Mouse (Mus musculus) brown adipose tissue, adult 24 weeks (tissue): ENCODE results near the gene Gm11985. TPM values are rescaled to one million over a fixed set of nuclear protein-coding genes. Genes with fewer than 3 reads are reported as not detected.
"Not testable (repeated sequence)": the region's sequence is repeated elsewhere in the genome, so short reads cannot be mapped to it uniquely, and the experiment has no call there.

Experiments used
- H3K27ac ChIP-seq: fragments of 200-500 bp; replicated peaks from 2 replicates; pipeline ENCODE4 v1.5.1; 2012; ENCODE audit warnings: low read depth, mild to moderate bottlenecking, low read length
- H3K4me1 ChIP-seq: fragments of 200-500 bp; 2 replicates; pipeline ENCODE4 v1.6.1; 2012; ENCODE audit warnings: low read length, mixed read lengths; ENCODE audit not compliant: control insufficient read depth, insufficient read depth, insufficient read length
- H3K4me3 ChIP-seq: fragments of 200-500 bp; 2 replicates; pipeline ENCODE4 v1.5.1; 2012; ENCODE audit warnings: low read depth, mild to moderate bottlenecking, low read length, moderate library complexity; ENCODE audit not compliant: insufficient read depth
- polyA plus RNA-seq: library from polyadenylated mRNA; stranded (reverse); fragments of >200 nt; gene quantifications from 2 replicates; pipeline ENCODE4 v1.2.4, GENCODE M21; 2012; ENCODE audit not compliant: missing spikeins, insufficient read depth, insufficient read length

Gene Gm11985
- polyA plus RNA-seq = not detected in 2 replicates

GRCm38 (mm10) chr11:7188469-7188868 is at the start of gene Gm11985:
Gene Gm11985 (minus strand): TSS chr11:7188569.
- Histone ChIP-seq H3K4me1 (no peaks in the 10 kb centered on the region), H3K4me3 (no peak within 1 kb of the TSS), H3K27ac (no peak within 1 kb of the TSS)

- no peak overlapping the region for H3K27ac ChIP-seq
- H3K4me3 ChIP-seq = no peak overlapping the region
- H3K4me1 ChIP-seq = peaks cover 6% of the 10 kb centered on the region; the same call in 1 of the 2 replicates
Observed at GRCm38 (mm10) chr11:7237712-7238111, 49.3 kb upstream of the Gm11985 start.

DNA sequence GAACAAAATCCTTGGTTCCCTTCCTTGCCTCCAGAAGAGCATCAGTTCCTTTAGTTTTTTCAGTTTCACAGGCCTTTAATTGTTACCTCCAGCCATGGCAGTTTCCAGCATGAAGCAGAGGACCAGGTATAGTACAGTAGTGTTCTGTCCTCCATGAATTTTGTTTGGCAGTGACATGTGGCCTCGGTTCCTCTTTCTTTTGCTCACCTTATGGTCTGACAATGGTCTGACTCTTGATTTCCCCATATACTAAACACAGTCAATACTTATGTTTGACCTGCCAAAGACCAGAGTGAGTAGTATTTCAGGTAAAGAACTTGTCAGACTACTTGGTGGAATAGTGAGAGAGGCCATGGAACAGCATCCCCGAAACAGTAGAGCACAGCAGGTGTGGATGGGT is 48.4 kb upstream of the Gm11985 start:
- Histone ChIP-seq H3K4me3 (no peak overlapping the region), H3K27ac (no peak overlapping the region), H3K4me1 (peaks cover 6% of the 10 kb centered on the region; the same call in 1 of the 2 replicates)

DNA sequence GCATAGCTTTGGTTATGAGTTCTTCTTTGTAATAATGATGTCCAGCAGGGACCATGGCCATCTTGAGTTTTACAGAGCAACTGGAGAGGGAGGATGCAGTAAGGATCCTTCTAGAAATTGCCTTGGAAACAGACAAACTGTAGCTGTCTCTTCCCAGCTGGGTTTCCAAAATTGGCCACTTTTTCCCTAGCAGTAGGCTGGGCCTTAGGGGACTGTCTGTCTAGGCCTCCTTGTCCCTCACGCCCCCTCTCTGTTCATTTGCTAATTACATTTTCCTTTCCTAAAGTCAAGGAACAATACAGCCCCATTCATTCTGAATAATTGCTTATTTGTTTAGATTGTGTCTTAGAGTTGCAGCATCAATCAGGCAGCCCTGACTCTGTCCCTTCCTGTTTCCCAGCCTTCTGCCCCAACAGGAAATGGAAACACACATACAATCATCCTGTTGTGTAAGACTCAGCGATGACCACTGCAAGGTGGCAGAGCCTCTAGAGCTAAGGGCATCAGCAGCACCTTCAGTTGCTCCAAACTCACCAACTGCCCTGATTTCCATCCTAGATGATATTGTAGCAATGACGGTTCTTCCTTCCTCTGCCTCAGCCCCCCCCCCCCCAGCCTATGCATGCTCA is 46.7 kb upstream of the Gm11985 start:
- Histone ChIP-seq H3K4me3 (no peak overlapping the region), H3K4me1 (peaks cover 6% of the 10 kb centered on the region; the same call in 1 of the 2 replicates), H3K27ac (no peak overlapping the region)

DNA sequence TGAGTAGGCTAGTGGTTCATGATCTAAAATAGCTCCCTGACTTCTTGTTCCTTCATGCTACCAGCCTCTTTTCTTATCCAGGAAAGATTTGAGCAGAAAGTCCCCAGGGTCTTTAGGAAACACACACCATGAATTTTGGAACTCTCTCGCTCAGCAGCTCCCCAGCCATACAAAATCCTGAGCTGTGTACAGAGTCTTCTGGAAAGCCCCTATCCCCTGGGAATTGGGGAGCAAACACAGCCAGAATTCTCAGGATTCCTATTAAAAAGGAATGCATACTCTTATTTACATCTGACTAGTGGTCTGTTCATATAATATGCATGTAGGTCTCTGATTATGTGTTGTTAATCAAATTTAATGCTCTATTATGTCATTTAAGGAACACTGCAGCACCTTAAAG is 46.1 kb upstream of the Gm11985 start:
- no peak overlapping the region for H3K4me3 ChIP-seq
- H3K27ac ChIP-seq = no peak overlapping the region
- H3K4me1 ChIP-seq = peaks cover 6% of the 10 kb centered on the region; the same call in 1 of the 2 replicates

DNA sequence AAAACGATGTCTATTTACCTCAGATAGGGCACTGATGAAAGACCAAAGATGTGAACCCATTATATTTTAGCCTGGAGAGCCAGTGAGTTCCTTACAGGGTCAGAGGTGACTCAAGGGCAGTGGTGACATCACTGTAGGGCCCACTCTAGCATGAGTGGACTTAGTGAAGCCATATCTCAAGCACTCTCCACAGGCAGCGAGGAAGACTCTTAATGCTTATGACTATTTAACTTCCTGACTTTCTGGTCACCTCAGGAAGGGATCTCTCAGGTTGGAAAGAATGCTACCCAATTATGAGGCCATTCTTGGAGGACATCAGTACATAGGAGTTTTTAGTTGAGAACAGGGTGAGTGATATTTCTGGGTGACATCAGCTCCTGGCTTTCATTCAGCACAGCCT is 45.0 kb upstream of the Gm11985 start:
- Histone ChIP-seq H3K4me1 (peaks cover 6% of the 10 kb centered on the region; the same call in 1 of the 2 replicates), H3K4me3 (no peak overlapping the region), H3K27ac (no peak overlapping the region)

DNA sequence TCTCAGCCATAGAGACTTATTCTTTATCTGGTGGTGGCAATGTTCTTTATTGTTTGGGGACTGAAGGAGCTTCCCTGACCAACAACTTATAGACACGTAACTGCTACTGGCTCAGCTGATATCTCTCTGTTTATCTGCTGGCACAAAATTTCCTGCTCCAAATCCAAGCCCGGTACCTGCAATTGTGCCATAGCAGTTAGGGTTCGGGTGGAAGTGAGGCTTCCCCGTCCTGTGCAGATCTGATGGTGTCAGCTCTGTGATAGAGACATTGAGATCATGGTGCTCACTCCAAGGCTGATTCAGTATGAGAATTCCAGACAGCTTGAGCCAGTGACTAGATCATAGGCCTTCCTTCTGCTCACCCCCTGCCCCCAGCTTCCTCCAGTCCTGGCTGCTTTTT is 43.6 kb upstream of the Gm11985 start:
- peaks cover 6% of the 10 kb centered on the region; the same call in 1 of the 2 replicates for H3K4me1 ChIP-seq
- no peak overlapping the region for H3K27ac ChIP-seq
- no peak overlapping the region for H3K4me3 ChIP-seq

DNA sequence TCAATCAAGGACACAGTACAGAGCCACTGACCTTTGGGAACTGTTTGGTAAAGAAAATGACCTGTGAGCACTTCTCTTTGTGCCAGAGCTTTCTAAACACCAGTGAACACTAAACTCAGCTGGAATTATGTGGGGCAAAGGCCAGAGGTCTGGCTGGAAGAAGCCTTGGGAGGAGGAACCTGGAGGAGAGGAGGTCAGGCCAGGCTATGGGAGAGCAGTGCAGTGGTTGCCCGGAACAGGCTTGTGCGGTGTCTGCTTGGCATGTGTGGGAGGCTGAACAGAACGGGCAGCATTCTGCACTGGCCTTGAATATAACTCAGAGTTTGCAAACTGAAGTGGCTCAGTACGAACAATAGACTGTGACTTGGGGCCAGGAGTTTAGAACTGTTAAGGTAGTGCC is 41.6 kb upstream of the Gm11985 start:
- Histone ChIP-seq H3K4me1 (peaks cover 6% of the 10 kb centered on the region; the same call in 1 of the 2 replicates), H3K27ac (no peak overlapping the region), H3K4me3 (no peak overlapping the region)

GRCm38 (mm10) chr11:7228107-7228506 is 39.7 kb upstream of the Gm11985 start:
- H3K4me3 ChIP-seq = no peak overlapping the region
- H3K4me1 ChIP-seq = no peaks in the 10 kb centered on the region

GRCm38 (mm10) chr11:7226810-7227550 is 38.6 kb upstream of the Gm11985 start:
- Histone ChIP-seq H3K4me3 (no peak overlapping the region), H3K4me1 (no peaks in the 10 kb centered on the region), H3K27ac (no peak overlapping the region)

More at GRCm38 (mm10) chr11:7228107-7228506, 39.7 kb upstream of the Gm11985 start:
- no peak overlapping the region for H3K27ac ChIP-seq

DNA sequence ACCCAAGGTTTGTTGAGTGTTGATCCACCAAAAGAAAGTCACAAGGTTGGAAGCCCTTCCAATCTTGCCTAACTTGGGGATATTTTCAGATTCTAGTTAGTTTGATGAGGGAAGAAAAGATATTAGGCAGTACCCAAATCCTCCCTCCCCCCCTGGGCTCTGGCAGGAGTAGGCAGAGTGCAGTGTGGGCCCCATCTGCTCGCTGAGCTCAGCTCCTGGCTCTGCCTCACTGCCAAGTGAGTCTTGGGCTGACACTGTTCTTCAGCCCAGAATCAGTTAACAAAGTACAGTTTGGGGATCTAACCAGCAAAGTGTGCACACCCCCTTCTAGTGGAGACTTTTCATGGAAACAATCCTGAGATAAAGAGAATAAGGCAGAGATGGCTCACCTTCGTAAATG is 37.8 kb upstream of the Gm11985 start:
- Histone ChIP-seq H3K4me1 (no peaks in the 10 kb centered on the region), H3K4me3 (no peak overlapping the region), H3K27ac (no peak overlapping the region)

DNA sequence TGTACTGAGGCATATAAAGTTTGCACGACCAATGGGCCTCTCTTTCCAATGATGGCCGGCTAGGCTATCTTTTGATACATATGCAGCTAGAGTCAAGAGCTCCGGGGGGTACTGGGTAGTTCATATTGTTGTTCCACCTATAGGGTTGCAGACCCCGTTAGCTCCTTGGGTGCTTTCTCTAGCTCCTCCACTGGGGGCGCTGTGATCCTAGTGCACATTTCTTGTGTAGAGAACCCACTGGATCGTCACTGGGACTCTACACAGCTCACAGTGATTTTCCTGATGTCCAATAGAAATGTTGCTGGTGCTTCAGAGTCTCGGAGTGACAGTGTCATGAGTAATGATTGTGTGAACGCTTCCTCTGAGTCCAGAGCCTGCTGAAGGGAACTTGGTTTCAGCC is 33.5 kb upstream of the Gm11985 start:
- not testable (repeated sequence) for H3K4me1 ChIP-seq, H3K27ac ChIP-seq, H3K4me3 ChIP-seq

DNA sequence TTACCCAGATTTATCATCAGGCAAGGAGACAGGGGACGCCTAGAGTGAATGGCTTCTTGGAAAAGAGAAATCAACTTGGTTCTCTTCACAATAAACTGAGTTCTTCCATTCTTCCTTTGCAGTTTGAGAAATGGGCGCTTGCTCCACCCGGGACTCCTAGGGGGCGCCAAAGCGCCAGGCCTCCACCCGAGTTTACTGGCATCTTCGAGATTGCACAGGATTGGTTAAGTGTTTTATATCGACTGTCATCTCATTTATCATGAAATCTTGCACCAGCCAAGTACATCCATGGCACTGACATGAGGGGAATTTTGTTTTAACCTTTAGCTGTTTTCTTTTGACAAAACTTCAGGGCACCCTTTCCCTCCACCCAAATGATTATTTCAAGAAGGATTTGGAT is 27.3 kb upstream of the Gm11985 start:
- H3K4me1 ChIP-seq = no peaks in the 10 kb centered on the region
- no peak overlapping the region for H3K4me3 ChIP-seq
- H3K27ac ChIP-seq = no peak overlapping the region

DNA sequence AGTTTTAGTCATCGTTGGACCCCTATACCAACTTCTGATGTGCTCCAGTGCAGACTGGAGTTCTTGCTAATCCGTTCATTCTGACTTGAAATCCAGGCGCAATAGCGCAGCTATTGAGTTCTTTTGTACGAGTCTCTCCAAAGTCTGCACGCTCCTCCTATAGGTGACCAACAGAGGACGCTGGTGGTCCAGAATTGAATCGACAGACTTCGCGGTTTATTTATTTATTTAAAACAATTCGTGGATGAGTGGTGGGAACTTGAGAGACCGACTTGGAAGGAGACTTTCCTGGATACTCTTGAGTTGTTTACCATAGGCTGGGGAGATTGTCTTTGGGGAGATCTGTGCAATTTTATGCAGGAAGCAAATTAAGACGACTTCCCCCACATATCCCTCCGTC is 26.4 kb upstream of the Gm11985 start:
- Histone ChIP-seq H3K4me3 (no peak overlapping the region), H3K4me1 (no peaks in the 10 kb centered on the region), H3K27ac (no peak overlapping the region)

- Histone ChIP-seq H3K4me1 (no peaks in the 10 kb centered on the region), H3K4me3 (peak overlapping the region; percentile 66), H3K27ac (no peak overlapping the region)
Observed at GRCm38 (mm10) chr11:7214342-7214660, 25.9 kb upstream of the Gm11985 start.
